Mouse (Mus musculus) frontal cortex, postnatal 14 days (tissue): ENCODE data around the gene Gpx2.

ENCODE experiments used
- DNase-seq, 2 experiments: peaks; one replicate each; pipeline ENCODE4 v3.0.0; 2022; ENCODE audit warnings: low spot score in 2 of 2

Gene Gpx2

GRCm38 (mm10) chr12:76795350-76795749 is at the start of gene Gpx2:
TSS of gene Gpx2 (minus strand) at chr12:76795554.
- no peak for DNase-seq

- no peak for DNase-seq
These were observed 49.1 kb upstream of the Gpx2 start for GRCm38 (mm10) chr12:76844346-76845061.

GRCm38 (mm10) chr12:76840081-76840480 is 44.7 kb upstream of the Gpx2 start:
- DNase-seq: no peak

GRCm38 (mm10) chr12:76839298-76839697 is 43.9 kb upstream of the Gpx2 start:
- DNase-seq: no peak

- DNase-seq: no peak
These were observed 42.7 kb upstream of the Gpx2 start for GRCm38 (mm10) chr12:76837844-76838650.

- peak; percentile 96 to 97 for DNase-seq
These were observed 41.9 kb upstream of the Gpx2 start for GRCm38 (mm10) chr12:76837101-76837843.

- DNase-seq: no peak
These were observed 37.4 kb upstream of the Gpx2 start for GRCm38 (mm10) chr12:76832704-76833103.

- DNase-seq: no peak
These were observed 29.9 kb upstream of the Gpx2 start for GRCm38 (mm10) chr12:76825283-76825682.

GRCm38 (mm10) chr12:76822651-76823041 is 27.3 kb upstream of the Gpx2 start, which contains the start of gene Rab15:
TSS of gene Rab15 (minus strand) at chr12:76822908.
- no peak for DNase-seq

GRCm38 (mm10) chr12:76822002-76822650 is 26.8 kb upstream of the Gpx2 start:
- DNase-seq: peak in 1 of 2 experiments; percentile 44

GRCm38 (mm10) chr12:76820615-76821014 is 25.3 kb upstream of the Gpx2 start:
- DNase-seq: no peak

GRCm38 (mm10) chr12:76819816-76820215 is 24.5 kb upstream of the Gpx2 start:
- no peak for DNase-seq

GRCm38 (mm10) chr12:76818908-76819307 is 23.6 kb upstream of the Gpx2 start:
- peak; percentile 39 to 58 for DNase-seq

GRCm38 (mm10) chr12:76818120-76818519 is 22.8 kb upstream of the Gpx2 start:
- no peak for DNase-seq

GRCm38 (mm10) chr12:76817176-76817575 is 21.8 kb upstream of the Gpx2 start:
- DNase-seq: no peak

GRCm38 (mm10) chr12:76816720-76817119 is 21.4 kb upstream of the Gpx2 start:
- DNase-seq: no peak

- no peak for DNase-seq
These were observed 18.8 kb upstream of the Gpx2 start for GRCm38 (mm10) chr12:76814120-76814519.

GRCm38 (mm10) chr12:76813543-76813942 is 18.2 kb upstream of the Gpx2 start:
- DNase-seq: no peak

GRCm38 (mm10) chr12:76811006-76811405 is 15.7 kb upstream of the Gpx2 start:
- DNase-seq: no peak

GRCm38 (mm10) chr12:76810491-76810890 is 15.1 kb upstream of the Gpx2 start:
- DNase-seq: no peak

- no peak for DNase-seq
These were observed 12.4 kb upstream of the Gpx2 start for GRCm38 (mm10) chr12:76807796-76808195.
